Mouse (Mus musculus) MEL (cell line): ENCODE measurements at regions not wholly inside any gene's neighbourhood (a gene's known extent, or its start where the extent isn't known, plus 50 kb on each side); places are given as distances from the start of the nearest gene placed in this dataset.

ENCODE experiments used
- POLR2A ChIP-seq, 2 experiments: IDR thresholded peaks; 2 replicates each; pipeline ENCODE4 v1.6.1; 2011 to 2012; ENCODE audit warnings: low read length in 2 of 2, mild to moderate bottlenecking in 2 of 2, control low read depth in 1 of 2, improper control_type of control experiment in 1 of 2, low read depth in 1 of 2, moderate library complexity in 1 of 2; ENCODE audit not compliant: control insufficient read depth in 1 of 2, insufficient read depth in 1 of 2, poor library complexity in 1 of 2
- ZNF384 ChIP-seq: IDR thresholded peaks from 2 replicates; pipeline ENCODE4 v1.6.1; 2012; ENCODE audit warnings: low read depth, mild to moderate bottlenecking, inconsistent platforms, low read length, improper control_type of control experiment

GRCm38 (mm10) chr12:69460552-69461079 lies 88.4 kb upstream of the Gm9887 start:
- TF ChIP-seq POLR2A (IDR thresholded peaks at IDR 0.05; ENCODE audit: control insufficient read depth in 1 of 2, insufficient read depth in 1 of 2, low read depth in 1 of 2, low read length in 2 of 2, poor library complexity in 1 of 2) (no peak), ZNF384 (no peak)
